Mouse (Mus musculus) testis, adult 2 months (tissue): Measurements from ENCODE around the gene Ptprz1. TPM values are rescaled to one million over a fixed set of nuclear protein-coding genes. Genes with fewer than 3 reads are reported as not detected.

Experiments
- H3K27ac ChIP-seq: fragments of 200-500 bp; 2 replicates; pipeline ENCODE4 v1.5.1; 2012; ENCODE audit warnings: low read depth, low read length; ENCODE audit not compliant: control insufficient read depth, insufficient read depth
- H3K27me3 ChIP-seq: fragments of 200-500 bp; 2 replicates; pipeline ENCODE4 v1.6.1; 2012; ENCODE audit warnings: mild to moderate bottlenecking, low read length, moderate library complexity; ENCODE audit not compliant: control insufficient read depth, insufficient read depth
- H3K36me3 ChIP-seq: fragments of 200-500 bp; 2 replicates; pipeline ENCODE4 v1.6.1; 2012; ENCODE audit warnings: mild to moderate bottlenecking, low read length; ENCODE audit not compliant: control insufficient read depth, insufficient read depth
- H3K4me1 ChIP-seq: fragments of 200-500 bp; 2 replicates; pipeline ENCODE4 v1.6.1; 2012; ENCODE audit warnings: low read length; ENCODE audit not compliant: control insufficient read depth, insufficient read depth
- H3K4me3 ChIP-seq: fragments of 200-500 bp; 2 replicates; pipeline ENCODE4 v1.5.1; 2012; ENCODE audit warnings: low read depth, mild to moderate bottlenecking, low read length, moderate library complexity, mixed read lengths; ENCODE audit not compliant: control insufficient read depth
- CTCF ChIP-seq: fragments of 200-500 bp; IDR thresholded peaks from 2 replicates; pipeline ENCODE4 v1.5.1; 2012; ENCODE audit warnings: low read depth, mild to moderate bottlenecking, inconsistent platforms, low read length, moderate library complexity; ENCODE audit not compliant: control insufficient read depth, insufficient read depth, insufficient replicate concordance
- POLR2A ChIP-seq: fragments of 200-500 bp; IDR thresholded peaks from 2 replicates; pipeline ENCODE4 v1.6.1; 2012; ENCODE audit warnings: low read depth, mild to moderate bottlenecking, inconsistent platforms, low read length, moderate library complexity; ENCODE audit not compliant: control insufficient read depth
- polyA plus RNA-seq: library from polyadenylated mRNA; depleted of rRNA; stranded (reverse); fragments of >200 nt; gene quantifications from 2 replicates; pipeline ENCODE4 v1.2.3, GENCODE M21; 2012

Ptprz1 gene
- polyA plus RNA-seq, 1 experiment = 0.02 TPM

GRCm38 (mm10) chr6:22901983-22902382 is 26.7 kb downstream of the Ptprz1 start:
- Histone ChIP-seq H3K4me1 (no peaks in the 10 kb centered on the region), H3K27ac (no peak overlapping the region), H3K4me3 (no peak overlapping the region), H3K36me3 (no peaks in the 10 kb centered on the region), H3K27me3 (no peaks in the 10 kb centered on the region)
- TF ChIP-seq CTCF (no peak), POLR2A (no peak)

- no peaks in the 10 kb centered on the region for H3K36me3 ChIP-seq
- no peaks in the 10 kb centered on the region for H3K4me1 ChIP-seq
- H3K27ac ChIP-seq = no peak overlapping the region
- H3K27me3 ChIP-seq = no peaks in the 10 kb centered on the region
- no peak overlapping the region for H3K4me3 ChIP-seq
- TF ChIP-seq CTCF (no peak), POLR2A (no peak)
Measured at GRCm38 (mm10) chr6:22908510-22909256, 33.4 kb downstream of the Ptprz1 start.

GRCm38 (mm10) chr6:22909257-22909907 is 34.1 kb downstream of the Ptprz1 start:
- TF ChIP-seq CTCF (no peak), POLR2A (no peak)
- H3K36me3 ChIP-seq = no peaks in the 10 kb centered on the region
- no peaks in the 10 kb centered on the region for H3K4me1 ChIP-seq
- no peak overlapping the region for H3K4me3 ChIP-seq
- H3K27me3 ChIP-seq = no peaks in the 10 kb centered on the region
- no peak overlapping the region for H3K27ac ChIP-seq

GRCm38 (mm10) chr6:22909908-22910260 is 34.6 kb downstream of the Ptprz1 start:
- H3K4me3 ChIP-seq = no peak overlapping the region
- H3K4me1 ChIP-seq = no peaks in the 10 kb centered on the region
- H3K36me3 ChIP-seq = no peaks in the 10 kb centered on the region
- no peaks in the 10 kb centered on the region for H3K27me3 ChIP-seq
- TF ChIP-seq CTCF = no peak
- TF ChIP-seq POLR2A = no peak
- H3K27ac ChIP-seq = no peak overlapping the region

- H3K4me3 ChIP-seq = no peak overlapping the region
- no peak overlapping the region for H3K27ac ChIP-seq
Measured at GRCm38 (mm10) chr6:22922880-22923279, 47.6 kb downstream of the Ptprz1 start.

GRCm38 (mm10) chr6:22932768-22933265 is 57.5 kb downstream of the Ptprz1 start:
- no peak overlapping the region for H3K4me3 ChIP-seq
- TF ChIP-seq POLR2A (no peak), CTCF (no peak)

More at GRCm38 (mm10) chr6:22922880-22923279, 47.6 kb downstream of the Ptprz1 start:
- H3K4me1 ChIP-seq = no peaks in the 10 kb centered on the region
- no peaks in the 10 kb centered on the region for H3K36me3 ChIP-seq
- no peak for TF ChIP-seq POLR2A
- TF ChIP-seq CTCF = no peak
- H3K27me3 ChIP-seq = no peaks in the 10 kb centered on the region

GRCm38 (mm10) chr6:22937126-22937525 is 61.8 kb downstream of the Ptprz1 start:
- no peak overlapping the region for H3K4me3 ChIP-seq
- TF ChIP-seq POLR2A (no peak), CTCF (no peak)
- H3K4me1 ChIP-seq = no peaks in the 10 kb centered on the region
- H3K27me3 ChIP-seq = no peaks in the 10 kb centered on the region
- no peaks in the 10 kb centered on the region for H3K36me3 ChIP-seq
- no peak overlapping the region for H3K27ac ChIP-seq

More at GRCm38 (mm10) chr6:22932768-22933265, 57.5 kb downstream of the Ptprz1 start:
- no peak overlapping the region for H3K27ac ChIP-seq
- no peaks in the 10 kb centered on the region for H3K27me3 ChIP-seq
- H3K4me1 ChIP-seq = no peaks in the 10 kb centered on the region
- no peaks in the 10 kb centered on the region for H3K36me3 ChIP-seq
